Mouse (Mus musculus): Measurements from ENCODE around the gene Kng2.
"Not testable (repeated sequence)": the region's sequence is repeated elsewhere in the genome, so short reads cannot be mapped to it uniquely, and the experiment has no call there.

The Kng2 gene

GRCm38 (mm10) chr16:23028966-23029600 lies at the start of gene Kng2:
Kng2 (minus strand) TSS chr16:23029482.
- DNase-seq = peak; percentile 33 to 57

- not testable (repeated sequence) for DNase-seq
Observed at GRCm38 (mm10) chr16:23077516-23077915, 48.2 kb upstream of the Kng2 start.

GRCm38 (mm10) chr16:23060781-23061325 lies 31.6 kb upstream of the Kng2 start:
- DNase-seq = not testable (repeated sequence)

GRCm38 (mm10) chr16:23059630-23060029 lies 30.3 kb upstream of the Kng2 start:
- DNase-seq = not testable (repeated sequence)

- DNase-seq = not testable (repeated sequence)
Observed at GRCm38 (mm10) chr16:23057668-23058447, 28.6 kb upstream of the Kng2 start, which contains the start of gene Kng1. Kng1 (plus strand) TSS chr16:23057865.

GRCm38 (mm10) chr16:23046319-23046718 lies 17.0 kb upstream of the Kng2 start:
- peak in 1 of 2 experiments; percentile 18 for DNase-seq

GRCm38 (mm10) chr16:23040876-23041275 lies 11.6 kb upstream of the Kng2 start:
- no peak for DNase-seq

- DNase-seq = no peak
Observed at GRCm38 (mm10) chr16:23039281-23039680, 10.0 kb upstream of the Kng2 start.

- no peak for DNase-seq
Observed at GRCm38 (mm10) chr16:23037744-23038143, 8.5 kb upstream of the Kng2 start.

- no peak for DNase-seq
Observed at GRCm38 (mm10) chr16:23033673-23034072, 4.4 kb upstream of the Kng2 start.

- DNase-seq = no peak
Observed at GRCm38 (mm10) chr16:23030673-23031435, 1.6 kb upstream of the Kng2 start.

- DNase-seq = not testable (repeated sequence)
Observed at GRCm38 (mm10) chr16:23027341-23027740, 1.9 kb downstream of the Kng2 start.

GRCm38 (mm10) chr16:23026582-23026981 lies 2.7 kb downstream of the Kng2 start:
- DNase-seq = no peak

- no peak for DNase-seq
Observed at GRCm38 (mm10) chr16:23025111-23025510, 4.2 kb downstream of the Kng2 start.

- not testable (repeated sequence) for DNase-seq
Observed at GRCm38 (mm10) chr16:23020571-23020970, 8.7 kb downstream of the Kng2 start.

GRCm38 (mm10) chr16:23014645-23015044 lies 14.6 kb downstream of the Kng2 start:
- DNase-seq = not testable (repeated sequence)

- DNase-seq = not testable (repeated sequence)
Observed at GRCm38 (mm10) chr16:23013786-23014185, 15.5 kb downstream of the Kng2 start.

- DNase-seq = not testable (repeated sequence)
Observed at GRCm38 (mm10) chr16:22996951-22997350, 32.3 kb downstream of the Kng2 start.

- no peak for DNase-seq
Observed at GRCm38 (mm10) chr16:22967383-22968030, 61.8 kb downstream of the Kng2 start.

GRCm38 (mm10) chr16:22963293-22963692 lies 66.0 kb downstream of the Kng2 start:
- no peak for DNase-seq

- DNase-seq = no peak
Observed at GRCm38 (mm10) chr16:22962256-22962655, 67.0 kb downstream of the Kng2 start.

- DNase-seq = no peak
Observed at GRCm38 (mm10) chr16:22961073-22961472, 68.2 kb downstream of the Kng2 start.

GRCm38 (mm10) chr16:22956085-22956439 lies 73.2 kb downstream of the Kng2 start:
- DNase-seq = no peak
